Mouse (Mus musculus): ENCODE data around the gene Gabrb3. TPM values are rescaled to one million over a fixed set of nuclear protein-coding genes. Genes with fewer than 3 reads are reported as not detected.
"Not testable (repeated sequence)": the region's sequence is repeated elsewhere in the genome, so short reads cannot be mapped to it uniquely, and the experiment has no call there.

Gene Gabrb3
- polyA plus RNA-seq, 1 experiment from 2014 or later, result 58.5 TPM

- ATAC-seq (ENCODE audit: low FRiP score, low TSS enrichment), result no peak
- Histone ChIP-seq H3K9ac (replicated peaks; ENCODE audit: low read length) (no peak overlapping the region), H3K4me3 (replicated peaks; ENCODE audit: low read depth, low read length) (no peak overlapping the region), H3K36me3 (ENCODE audit: control insufficient read depth, insufficient read depth, low read length) (no peaks in the 10 kb centered on the region), H3K9me3 (ENCODE audit: control insufficient read depth, low read length) (no peaks in the 10 kb centered on the region), H3K4me1 (ENCODE audit: control insufficient read depth, insufficient read depth, low read length) (peaks cover 9% of the 10 kb centered on the region; the same call in 1 of the 2 replicates), H3K4me2 (ENCODE audit: low read length) (no peak overlapping the region), H3K27ac (replicated peaks; ENCODE audit: low read depth, low read length) (no peak overlapping the region), H3K27me3 (ENCODE audit: control insufficient read depth, insufficient read depth, low read length) (no peaks in the 10 kb centered on the region)
- 67% methylated on average over 1 of the region's 1 CpGs for WGBS
- peak; percentile 15 for DNase-seq
Observed at GRCm38 (mm10) chr7:57703580-57703979, 284.1 kb downstream of the Gabrb3 start.

GRCm38 (mm10) chr7:57706092-57706491 lies 286.6 kb downstream of the Gabrb3 start:
- Histone ChIP-seq H3K27me3 (ENCODE audit: control insufficient read depth, insufficient read depth, low read length) (no peaks in the 10 kb centered on the region), H3K4me1 (ENCODE audit: control insufficient read depth, insufficient read depth, low read length) (peaks cover 4% of the 10 kb centered on the region; the same call in 1 of the 2 replicates), H3K4me3 (replicated peaks; ENCODE audit: low read depth, low read length) (no peak overlapping the region), H3K9me3 (ENCODE audit: control insufficient read depth, low read length) (no peaks in the 10 kb centered on the region), H3K9ac (replicated peaks; ENCODE audit: low read length) (no peak overlapping the region), H3K27ac (replicated peaks; ENCODE audit: low read depth, low read length) (no peak overlapping the region), H3K4me2 (ENCODE audit: low read length) (no peak overlapping the region), H3K36me3 (ENCODE audit: control insufficient read depth, insufficient read depth, low read length) (no peaks in the 10 kb centered on the region)
- 91% methylated on average over 6 of the region's 6 CpGs for WGBS
- no peak for DNase-seq
- no peak for ATAC-seq (ENCODE audit: low FRiP score, low TSS enrichment)

GRCm38 (mm10) chr7:57706976-57707740 lies 287.7 kb downstream of the Gabrb3 start:
- no peak overlapping the region for H3K9ac ChIP-seq (replicated peaks; ENCODE audit: low read length)
- ATAC-seq (ENCODE audit: low FRiP score, low TSS enrichment), result 0 out of 2 replicates have a peak, but pooled peaks have one; percentile 31

DNA sequence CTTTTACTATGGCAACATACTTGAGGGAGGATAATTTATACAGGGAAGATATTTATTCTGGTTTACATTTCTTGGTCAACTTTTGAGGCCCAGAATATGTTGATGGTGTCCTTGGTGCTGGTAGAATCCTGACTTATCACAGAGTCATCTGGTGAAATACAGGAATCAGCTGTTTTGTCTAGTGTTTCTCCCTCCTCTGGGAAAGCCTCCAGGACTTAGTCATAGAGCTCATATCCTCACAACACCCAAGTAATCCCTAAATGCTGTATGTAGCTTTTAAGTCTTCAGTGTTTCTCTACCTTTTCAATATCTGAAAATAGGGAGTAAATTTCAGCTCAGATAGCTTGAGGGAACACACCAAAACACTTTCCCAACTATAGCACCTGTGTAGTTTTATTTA lies 292.2 kb downstream of the Gabrb3 start:
- H3K4me3 ChIP-seq (replicated peaks; ENCODE audit: low read depth, low read length), result no peak overlapping the region
- no peak overlapping the region for H3K9ac ChIP-seq (replicated peaks; ENCODE audit: low read length)
- no peaks in the 10 kb centered on the region for H3K27me3 ChIP-seq (ENCODE audit: control insufficient read depth, insufficient read depth, low read length)
- no peaks in the 10 kb centered on the region for H3K9me3 ChIP-seq (ENCODE audit: control insufficient read depth, low read length)
- no peak overlapping the region for H3K4me2 ChIP-seq (ENCODE audit: low read length)
- H3K36me3 ChIP-seq (ENCODE audit: control insufficient read depth, insufficient read depth, low read length), result no peaks in the 10 kb centered on the region
- H3K27ac ChIP-seq (replicated peaks; ENCODE audit: low read depth, low read length), result no peak overlapping the region
- DNase-seq (no peak), ATAC-seq (ENCODE audit: low FRiP score, low TSS enrichment) (no peak)
- no peaks in the 10 kb centered on the region; the same call in 1 of the 2 replicates for H3K4me1 ChIP-seq (ENCODE audit: control insufficient read depth, insufficient read depth, low read length)

More at GRCm38 (mm10) chr7:57706976-57707740, 287.7 kb downstream of the Gabrb3 start:
- H3K27ac ChIP-seq (replicated peaks; ENCODE audit: low read depth, low read length), result no peak overlapping the region
- WGBS, result 84% methylated on average over 7 of the region's 7 CpGs
- no peaks in the 10 kb centered on the region for H3K9me3 ChIP-seq (ENCODE audit: control insufficient read depth, low read length)
- H3K36me3 ChIP-seq (ENCODE audit: control insufficient read depth, insufficient read depth, low read length), result no peaks in the 10 kb centered on the region
- H3K4me1 ChIP-seq (ENCODE audit: control insufficient read depth, insufficient read depth, low read length), result peaks cover 3% of the 10 kb centered on the region; the same call in 1 of the 2 replicates
- H3K27me3 ChIP-seq (ENCODE audit: control insufficient read depth, insufficient read depth, low read length), result no peaks in the 10 kb centered on the region
- no peak overlapping the region for H3K4me3 ChIP-seq (replicated peaks; ENCODE audit: low read depth, low read length)
- H3K4me2 ChIP-seq (ENCODE audit: low read length), result no peak overlapping the region
- peak; percentile 39 for DNase-seq

DNA sequence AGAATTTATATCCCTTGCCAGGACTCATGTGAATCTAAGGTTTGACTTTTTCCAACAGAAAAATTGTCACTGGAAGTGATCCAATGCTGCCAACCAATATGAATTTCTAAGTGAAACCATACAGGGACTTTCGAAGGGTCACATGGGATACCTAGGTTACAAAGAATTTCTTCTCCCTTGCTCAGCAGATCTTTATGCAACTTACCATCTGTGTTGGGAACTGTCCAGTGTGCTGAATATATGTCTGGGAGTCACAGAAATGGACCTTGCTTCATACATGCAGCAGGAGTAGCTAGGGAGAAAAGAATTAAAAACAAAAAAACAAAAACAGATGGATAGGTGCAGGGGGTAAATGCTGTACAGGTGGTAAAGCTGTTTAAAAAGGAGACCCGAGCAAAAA lies 327.3 kb downstream of the Gabrb3 start:
- ATAC-seq (ENCODE audit: low FRiP score, low TSS enrichment) (no peak), DNase-seq (no peak)
- no peaks in the 10 kb centered on the region for H3K9me3 ChIP-seq (ENCODE audit: control insufficient read depth, low read length)
- H3K27me3 ChIP-seq (ENCODE audit: control insufficient read depth, insufficient read depth, low read length), result no peaks in the 10 kb centered on the region
- 85% methylated on average over 2 of the region's 2 CpGs for WGBS
- H3K4me2 ChIP-seq (ENCODE audit: low read length), result no peak overlapping the region
- no peak overlapping the region for H3K27ac ChIP-seq (replicated peaks; ENCODE audit: low read depth, low read length)
- no peak overlapping the region for H3K4me3 ChIP-seq (replicated peaks; ENCODE audit: low read depth, low read length)
- no peak overlapping the region for H3K9ac ChIP-seq (replicated peaks; ENCODE audit: low read length)
- no peaks in the 10 kb centered on the region for H3K36me3 ChIP-seq (ENCODE audit: control insufficient read depth, insufficient read depth, low read length)
- H3K4me1 ChIP-seq (ENCODE audit: control insufficient read depth, insufficient read depth, low read length), result no peaks in the 10 kb centered on the region

DNA sequence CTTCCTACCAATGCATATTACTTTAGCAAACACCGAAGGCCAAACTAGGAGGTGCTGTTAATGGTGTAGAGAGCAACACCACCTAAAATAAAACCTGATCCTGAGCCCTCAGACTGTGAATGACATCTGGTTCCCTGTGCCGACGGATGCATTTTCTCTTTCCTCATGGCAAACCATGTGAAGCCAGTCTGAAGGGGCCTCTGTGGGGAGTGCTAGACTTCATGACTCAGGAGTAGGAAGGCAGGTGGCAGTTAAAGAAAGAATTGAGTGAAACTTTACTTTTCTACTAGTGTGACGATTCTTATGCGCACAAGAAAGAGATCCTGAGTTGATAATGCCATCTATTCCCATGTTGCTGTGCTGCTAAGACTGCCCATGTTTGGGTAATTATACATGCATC lies 341.0 kb downstream of the Gabrb3 start:
- no peak overlapping the region for H3K27ac ChIP-seq (replicated peaks; ENCODE audit: low read depth, low read length)
- ATAC-seq (ENCODE audit: low FRiP score, low TSS enrichment) (no peak), DNase-seq (no peak)
- no peaks in the 10 kb centered on the region for H3K36me3 ChIP-seq (ENCODE audit: control insufficient read depth, insufficient read depth, low read length)
- H3K4me3 ChIP-seq (replicated peaks; ENCODE audit: low read depth, low read length), result no peak overlapping the region
- no peaks in the 10 kb centered on the region for H3K9me3 ChIP-seq (ENCODE audit: control insufficient read depth, low read length)
- no peaks in the 10 kb centered on the region for H3K4me1 ChIP-seq (ENCODE audit: control insufficient read depth, insufficient read depth, low read length)
- WGBS, result 87% methylated on average over 5 of the region's 5 CpGs
- H3K4me2 ChIP-seq (ENCODE audit: low read length), result no peak overlapping the region
- H3K27me3 ChIP-seq (ENCODE audit: control insufficient read depth, insufficient read depth, low read length), result no peaks in the 10 kb centered on the region
- H3K9ac ChIP-seq (replicated peaks; ENCODE audit: low read length), result no peak overlapping the region

GRCm38 (mm10) chr7:57778754-57779153 lies 359.3 kb downstream of the Gabrb3 start:
- no peaks in the 10 kb centered on the region for H3K9me3 ChIP-seq (ENCODE audit: control insufficient read depth, low read length)
- DNase-seq, result peak; percentile 6
- no peak overlapping the region for H3K27ac ChIP-seq (replicated peaks; ENCODE audit: low read depth, low read length)

GRCm38 (mm10) chr7:57786102-57786501 lies 366.6 kb downstream of the Gabrb3 start:
- H3K36me3 ChIP-seq (ENCODE audit: control insufficient read depth, insufficient read depth, low read length); H3K27ac ChIP-seq (replicated peaks; ENCODE audit: low read depth, low read length); ATAC-seq (ENCODE audit: low FRiP score, low TSS enrichment); H3K27me3 ChIP-seq (ENCODE audit: control insufficient read depth, insufficient read depth, low read length); H3K9ac ChIP-seq (replicated peaks; ENCODE audit: low read length); H3K4me1 ChIP-seq (ENCODE audit: control insufficient read depth, insufficient read depth, low read length); H3K4me3 ChIP-seq (replicated peaks; ENCODE audit: low read depth, low read length); H3K4me2 ChIP-seq (ENCODE audit: low read length); H3K9me3 ChIP-seq (ENCODE audit: control insufficient read depth, low read length); DNase-seq: not testable (repeated sequence)
- WGBS, result 80% methylated on average over 2 of the region's 2 CpGs

More at GRCm38 (mm10) chr7:57778754-57779153, 359.3 kb downstream of the Gabrb3 start:
- Histone ChIP-seq H3K9ac (replicated peaks; ENCODE audit: low read length) (no peak overlapping the region), H3K36me3 (ENCODE audit: control insufficient read depth, insufficient read depth, low read length) (no peaks in the 10 kb centered on the region), H3K4me3 (replicated peaks; ENCODE audit: low read depth, low read length) (no peak overlapping the region), H3K4me2 (ENCODE audit: low read length) (no peak overlapping the region), H3K27me3 (ENCODE audit: control insufficient read depth, insufficient read depth, low read length) (no peaks in the 10 kb centered on the region), H3K4me1 (ENCODE audit: control insufficient read depth, insufficient read depth, low read length) (no peaks in the 10 kb centered on the region)
- WGBS, result 50% methylated on average over 5 of the region's 5 CpGs
- no peak for ATAC-seq (ENCODE audit: low FRiP score, low TSS enrichment)

DNA sequence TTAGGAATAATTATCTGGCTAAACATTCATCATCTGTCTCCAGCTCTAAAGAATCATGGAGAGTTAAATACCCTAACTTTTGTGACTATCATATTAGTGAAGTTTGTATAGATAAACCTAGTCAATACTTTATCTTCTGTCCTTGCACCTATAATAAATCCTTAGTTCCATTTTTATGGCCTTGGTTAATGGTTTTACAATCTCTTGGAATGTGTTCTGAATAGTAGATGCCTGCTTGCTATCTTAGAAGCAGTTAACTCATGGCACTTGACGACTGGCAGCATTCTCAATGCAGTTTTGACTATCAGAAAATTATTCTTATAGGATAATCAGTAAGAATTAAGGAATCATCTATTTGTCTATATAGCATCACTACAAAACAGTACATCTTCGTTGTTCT lies 368.0 kb downstream of the Gabrb3 start:
- no peak for ATAC-seq (ENCODE audit: low FRiP score, low TSS enrichment)
- no peaks in the 10 kb centered on the region for H3K4me1 ChIP-seq (ENCODE audit: control insufficient read depth, insufficient read depth, low read length)
- H3K36me3 ChIP-seq (ENCODE audit: control insufficient read depth, insufficient read depth, low read length), result no peaks in the 10 kb centered on the region; the same call in 1 of the 2 replicates
- H3K9me3 ChIP-seq (ENCODE audit: control insufficient read depth, low read length), result no peaks in the 10 kb centered on the region
- no peak overlapping the region for H3K4me2 ChIP-seq (ENCODE audit: low read length)
- WGBS, result 72% methylated on average over 2 of the region's 2 CpGs
- H3K27me3 ChIP-seq (ENCODE audit: control insufficient read depth, insufficient read depth, low read length), result no peaks in the 10 kb centered on the region
- H3K9ac ChIP-seq (replicated peaks; ENCODE audit: low read length), result no peak overlapping the region
- no peak overlapping the region for H3K4me3 ChIP-seq (replicated peaks; ENCODE audit: low read depth, low read length)
- no peak for DNase-seq
- H3K27ac ChIP-seq (replicated peaks; ENCODE audit: low read depth, low read length), result no peak overlapping the region

Data from midbrain, embryonic 14.5 days (tissue).